Mouse (Mus musculus) G1E (cell line): ENCODE measurements at regions not wholly inside any gene's neighbourhood (a gene's known extent, or its start where the extent isn't known, plus 50 kb on each side); places are given as distances from the start of the nearest gene placed in this dataset.

ENCODE experiments used
- CTCF ChIP-seq: IDR thresholded peaks from 2 replicates; pipeline ENCODE4 v1.5.1; 2012; ENCODE audit warnings: low read depth, low read length, inconsistent platforms, mixed read lengths
- POLR2AphosphoS5 ChIP-seq: IDR thresholded peaks from 2 replicates; pipeline ENCODE4 v1.6.1; 2012; ENCODE audit warnings: low read depth, low read length, inconsistent platforms; ENCODE audit not compliant: insufficient replicate concordance
- TAL1 ChIP-seq: conservative IDR thresholded peaks from 2 replicates; pipeline ENCODE4 v1.6.1; 2012; ENCODE audit warnings: low read depth, low read length, inconsistent platforms, mixed read lengths

- TF ChIP-seq TAL1 (no peak), CTCF (no peak), POLR2AphosphoS5 (no peak)
Observed at GRCm38 (mm10) chr6:112050548-112051184, 222.9 kb upstream of the Lmcd1 start.
